Mouse (Mus musculus): ENCODE measurements around the gene Snx30.

The Snx30 gene

DNA sequence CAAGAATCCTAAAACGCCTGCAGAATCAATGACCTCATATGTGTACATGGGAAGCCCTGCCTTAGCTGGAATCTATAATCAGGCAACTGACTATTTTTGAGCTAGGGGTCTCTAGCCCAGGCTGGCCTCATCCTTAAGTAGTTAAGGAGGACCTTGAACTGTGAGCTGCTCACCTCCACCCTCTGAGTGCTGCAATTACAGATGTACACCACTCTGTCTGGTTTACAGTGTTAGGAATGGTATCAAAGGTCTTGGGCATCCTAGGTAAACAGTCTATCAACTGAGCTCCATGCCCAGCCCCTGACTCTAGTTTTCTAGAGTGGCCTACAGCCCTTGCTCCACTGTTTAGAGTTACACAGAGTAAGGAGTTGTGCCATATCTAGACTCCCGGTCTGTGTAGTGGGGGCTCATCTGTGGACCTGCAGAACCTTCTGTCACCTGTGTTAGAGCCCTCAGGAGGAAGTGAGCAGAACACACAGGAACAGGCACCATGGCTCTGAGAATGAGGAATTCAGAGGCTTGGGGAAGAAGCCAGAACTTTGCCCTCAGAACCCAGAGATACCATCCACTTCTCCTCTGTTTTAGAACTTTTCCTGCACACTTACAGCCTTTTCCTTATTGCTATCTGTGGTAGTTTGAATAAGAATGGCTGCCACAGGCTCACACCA lies 9.7 kb upstream of the Snx30 start:
- DNase-seq: no peak

DNA sequence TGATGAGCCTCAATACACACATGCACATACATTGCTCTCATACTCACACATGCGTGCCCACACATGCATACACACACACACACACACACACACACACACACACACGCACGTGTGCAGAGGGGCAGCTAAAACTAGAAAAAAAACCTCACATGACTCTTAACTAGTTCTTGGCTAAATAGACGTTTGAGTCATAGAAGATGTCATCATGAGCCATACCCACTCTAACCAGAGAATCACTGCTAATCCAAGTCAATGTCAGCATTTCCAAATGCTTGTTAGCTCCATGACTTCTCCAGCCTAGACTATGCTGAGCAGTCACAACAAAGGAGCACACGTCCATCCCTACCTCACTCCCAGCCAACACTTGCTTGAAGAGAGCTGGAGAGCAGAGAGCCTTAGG lies 5.5 kb upstream of the Snx30 start:
- no peak for DNase-seq

- no peak for DNase-seq
Observed at GRCm38 (mm10) chr4:59801489-59801888, 4.2 kb upstream of the Snx30 start, which contains the start of gene Inip. Gene Inip, minus strand, starts transcription at chr4:59801589.

DNA sequence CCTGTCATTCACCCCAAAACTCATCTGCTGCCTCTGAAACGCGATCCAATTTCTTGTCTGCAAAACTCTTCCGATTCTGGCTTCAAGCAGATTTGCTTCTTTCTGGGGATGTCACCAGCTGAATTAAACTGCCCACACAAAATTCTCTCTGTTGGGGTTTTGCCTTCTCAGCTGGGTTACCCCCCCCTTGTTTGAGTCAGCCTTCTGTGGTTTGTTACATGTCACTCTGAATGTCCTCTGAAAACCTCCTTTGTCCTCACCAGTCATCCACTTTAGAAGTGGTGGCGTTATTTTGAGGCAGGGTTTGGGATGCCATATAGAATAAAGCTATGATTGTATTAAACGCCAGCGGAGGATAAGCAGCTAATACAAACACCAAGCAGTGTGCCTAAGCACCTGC lies 3.5 kb upstream of the Snx30 start:
- no peak for DNase-seq

- DNase-seq: no peak
Observed at GRCm38 (mm10) chr4:59802792-59803191, 2.8 kb upstream of the Snx30 start.

DNA sequence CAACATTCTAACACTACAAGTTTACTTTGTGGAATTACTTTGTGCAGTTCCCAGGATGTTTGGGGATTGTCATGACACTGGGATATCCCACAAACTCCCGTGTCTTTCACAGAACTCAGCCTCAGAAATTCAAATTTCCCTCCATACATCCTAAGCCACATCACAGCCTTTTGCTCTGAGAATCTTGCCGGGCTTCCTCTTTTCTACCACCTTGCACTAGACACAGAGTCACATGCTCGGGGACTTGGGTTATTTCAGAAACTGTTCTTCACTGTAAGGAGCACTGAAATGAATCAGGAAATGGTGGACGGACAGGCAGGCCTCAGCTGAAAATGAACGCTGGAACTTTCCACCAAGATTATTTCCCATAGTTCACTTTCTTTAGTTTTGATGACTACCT lies 2.3 kb upstream of the Snx30 start:
- peak; percentile 38 for DNase-seq

DNA sequence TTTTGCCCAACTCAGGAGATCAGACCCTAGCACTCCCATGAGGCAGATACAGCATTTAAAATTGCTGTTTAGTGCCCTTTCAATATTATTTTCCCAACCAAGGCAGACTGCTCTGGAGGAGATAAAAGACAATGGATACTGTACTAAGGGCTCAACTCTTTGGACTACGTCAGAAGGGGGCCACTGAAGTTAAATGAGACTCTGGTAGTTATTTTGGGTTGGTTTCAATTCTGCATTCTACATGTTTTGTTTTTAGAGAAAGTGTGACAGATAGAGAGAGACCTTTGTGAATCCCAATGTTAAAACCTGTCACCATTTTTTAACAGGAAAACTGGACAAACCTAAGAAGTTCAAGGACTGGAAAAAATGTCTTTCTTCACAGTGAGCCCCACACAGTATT lies 886 bp upstream of the Snx30 start:
- DNase-seq: no peak

DNA sequence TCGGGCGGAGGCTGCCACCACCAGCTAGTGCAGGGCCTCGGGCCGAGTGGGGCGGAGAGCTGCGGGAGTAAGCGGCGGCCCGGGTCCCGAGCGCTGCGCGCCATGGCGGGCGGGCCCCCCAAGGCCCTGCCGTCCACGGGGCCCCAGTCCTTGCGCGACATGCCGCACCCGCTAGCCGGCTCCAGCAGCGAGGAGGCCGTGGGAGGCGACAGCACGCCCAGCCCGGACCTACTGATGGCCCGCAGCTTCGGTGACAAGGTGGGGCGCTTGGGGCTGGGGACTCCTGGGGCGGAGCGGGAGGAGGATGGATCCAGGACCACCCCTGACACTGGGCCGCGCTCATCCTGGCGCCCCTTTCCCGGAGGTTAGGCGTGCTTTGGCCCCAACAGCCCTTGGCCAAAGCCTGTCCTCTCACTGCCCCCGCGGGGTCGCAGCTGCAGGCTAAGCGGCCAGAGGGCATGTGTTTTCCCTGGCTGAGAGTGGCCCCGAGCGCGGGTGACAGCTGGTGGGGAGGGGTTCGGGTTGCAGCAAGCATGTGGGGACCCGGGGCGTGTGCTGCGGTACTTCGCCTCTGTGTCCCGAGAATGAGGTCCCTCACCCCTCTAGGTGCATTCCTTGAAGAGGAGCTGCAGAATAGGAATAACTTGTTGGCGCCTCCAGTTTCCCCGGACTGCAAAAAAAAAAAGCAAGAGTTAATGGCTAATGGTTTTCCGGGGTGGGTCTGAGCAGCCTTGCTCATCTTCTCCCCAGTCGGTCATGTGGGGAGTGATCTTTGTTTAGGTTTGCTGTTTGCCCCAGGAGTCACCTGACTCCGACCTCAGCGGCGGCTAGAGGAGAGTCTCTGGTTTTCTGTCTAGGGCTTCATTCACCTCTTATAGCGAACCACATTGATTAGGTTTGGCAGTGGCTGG lies 583 bp downstream of the Snx30 start:
- DNase-seq: peak; percentile 31

- DNase-seq: no peak
Observed at GRCm38 (mm10) chr4:59806879-59807195, 1.2 kb downstream of the Snx30 start.

GRCm38 (mm10) chr4:59807521-59807920 lies 1.9 kb downstream of the Snx30 start:
- no peak for DNase-seq

- peak; percentile 41 for DNase-seq
Observed at GRCm38 (mm10) chr4:59808396-59808795, 2.8 kb downstream of the Snx30 start.

- DNase-seq: no peak
Observed at GRCm38 (mm10) chr4:59814094-59814493, 8.5 kb downstream of the Snx30 start.

DNA sequence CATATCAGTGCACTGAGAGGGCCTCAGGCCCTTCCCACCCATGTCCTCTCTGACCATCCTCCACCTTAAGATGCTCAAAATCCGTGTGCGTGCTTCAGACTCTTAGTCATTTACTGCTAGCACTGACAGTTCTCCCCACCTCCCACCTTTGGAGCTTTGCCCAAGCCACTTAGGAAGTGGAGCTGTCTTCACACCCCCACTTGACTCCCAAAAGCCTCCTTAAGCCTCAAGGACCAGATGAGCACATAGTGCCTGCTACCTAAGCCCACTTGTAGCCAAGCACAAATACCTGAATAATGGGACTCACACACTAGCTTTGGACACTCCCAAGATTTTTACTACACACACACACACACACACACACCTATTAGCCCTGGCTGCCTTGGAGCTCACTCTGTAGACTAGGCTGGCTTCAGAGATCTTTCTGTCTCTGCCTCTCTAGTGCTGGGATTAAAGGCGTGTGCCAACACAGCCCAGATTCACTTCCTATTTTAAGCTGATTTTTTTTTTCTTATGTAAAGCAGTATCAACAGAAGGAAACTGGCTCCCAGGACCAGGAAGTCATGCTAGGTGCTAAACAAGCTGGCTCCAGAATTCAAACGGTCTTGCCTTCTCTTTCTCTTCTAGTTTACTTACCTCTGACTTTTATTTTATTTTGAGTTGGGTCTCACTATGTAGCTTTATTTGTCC lies 9.6 kb downstream of the Snx30 start:
- no peak for DNase-seq

DNA sequence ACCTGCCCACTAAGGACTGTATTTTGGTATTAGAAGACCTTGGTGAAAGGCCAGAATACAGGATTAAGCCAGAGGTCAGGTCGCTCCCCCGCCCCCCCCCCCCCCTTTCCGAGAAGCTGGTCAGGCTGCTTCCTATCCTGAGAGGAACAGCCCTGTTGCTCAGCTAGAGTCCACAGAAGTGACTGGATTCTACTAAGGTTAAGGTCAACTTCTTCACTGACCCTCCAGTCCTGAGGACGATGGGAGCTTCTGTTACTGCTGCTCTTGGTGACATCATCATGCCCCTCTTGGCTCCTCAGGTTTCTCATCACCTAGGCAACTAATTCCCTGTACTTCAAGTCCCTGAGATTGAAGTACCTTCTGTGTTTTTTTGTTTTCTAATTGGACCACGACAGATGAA lies 10.4 kb downstream of the Snx30 start:
- no peak for DNase-seq

GRCm38 (mm10) chr4:59816477-59816876 lies 10.8 kb downstream of the Snx30 start:
- DNase-seq: no peak

- peak; percentile 22 for DNase-seq
Observed at GRCm38 (mm10) chr4:59817790-59818189, 12.2 kb downstream of the Snx30 start.

DNA sequence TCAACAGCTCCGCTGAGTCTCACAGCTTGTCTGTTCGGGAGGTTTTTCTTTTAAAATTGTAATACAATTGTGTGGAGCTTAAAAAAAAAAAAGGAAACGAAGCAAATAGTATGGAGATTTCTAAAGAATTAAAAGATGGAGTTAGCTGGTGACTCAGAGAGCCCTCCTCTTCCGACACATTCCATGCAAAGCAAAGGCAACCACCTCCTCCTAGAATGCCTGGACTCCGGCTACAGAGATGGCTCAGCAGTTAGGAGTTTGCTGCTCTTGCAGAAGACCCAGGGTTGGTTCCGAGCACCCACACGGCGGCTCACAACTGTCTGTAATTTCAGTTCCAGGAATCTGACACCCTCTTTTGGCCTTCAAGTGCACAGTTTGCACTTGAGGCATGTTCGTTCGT lies 12.9 kb downstream of the Snx30 start:
- no peak for DNase-seq

DNA sequence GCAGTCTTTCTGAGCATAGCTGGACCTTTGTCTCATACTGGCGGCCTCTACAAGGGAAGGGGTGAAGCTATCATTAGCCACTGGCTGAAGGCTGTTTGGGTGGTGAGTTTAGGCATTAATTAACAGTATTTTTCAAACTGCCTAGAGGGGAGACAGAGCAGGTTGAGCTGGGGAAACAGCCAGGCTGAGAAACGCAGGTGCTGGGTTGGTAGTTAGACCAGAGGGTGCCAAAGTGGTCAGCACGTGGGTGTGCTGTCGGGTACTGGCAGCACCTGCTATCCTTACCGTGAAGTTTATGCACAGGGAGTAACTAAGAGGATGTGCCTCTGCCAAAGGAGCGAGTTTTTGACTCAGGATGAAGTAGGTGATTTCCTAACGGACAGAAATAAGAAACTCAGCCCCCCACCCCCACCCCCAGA lies 13.4 kb downstream of the Snx30 start:
- DNase-seq: peak; percentile 36

GRCm38 (mm10) chr4:59819477-59820022 lies 13.9 kb downstream of the Snx30 start:
- DNase-seq: peak; percentile 22

DNA sequence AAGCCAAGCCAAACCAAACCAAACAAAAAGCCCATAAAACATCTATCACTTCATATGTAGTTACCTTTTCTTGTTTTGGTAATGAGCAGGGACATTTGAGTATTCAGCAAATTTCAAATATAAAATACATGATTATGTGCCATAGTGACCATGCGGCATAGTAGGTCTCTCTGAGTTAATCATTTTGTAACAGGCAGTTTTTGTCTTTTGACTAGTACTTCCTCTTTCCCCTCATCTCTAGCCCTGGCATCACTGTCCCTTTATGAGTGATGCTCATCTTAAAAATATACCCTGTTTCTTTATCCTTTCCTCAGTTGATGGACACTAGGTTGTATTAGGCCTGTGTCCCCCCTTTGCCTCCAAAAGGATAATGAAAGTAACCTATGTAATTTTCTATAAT lies 15.9 kb downstream of the Snx30 start:
- DNase-seq: no peak

- DNase-seq: peak; percentile 32
Observed at GRCm38 (mm10) chr4:59822119-59822518, 16.5 kb downstream of the Snx30 start.

DNA sequence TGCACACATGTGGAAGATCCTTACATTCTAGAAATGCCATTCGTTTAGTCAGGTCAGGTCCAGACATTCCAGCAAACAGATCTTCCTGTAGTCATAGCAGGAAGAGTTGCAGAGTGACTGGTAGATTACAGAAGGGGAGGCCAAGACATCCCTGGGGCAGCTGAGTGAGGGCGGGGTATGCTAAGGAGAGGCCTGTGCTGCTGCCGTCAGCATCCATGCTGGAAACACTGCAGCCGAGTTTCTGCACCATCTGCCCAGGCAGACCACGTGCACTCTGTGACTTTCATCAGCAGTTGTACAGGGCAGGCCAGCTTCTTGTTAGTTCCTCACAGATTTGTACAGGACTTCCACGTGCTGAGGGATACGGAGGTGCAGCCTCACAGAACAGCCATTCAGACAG lies 17.8 kb downstream of the Snx30 start:
- DNase-seq: no peak

GRCm38 (mm10) chr4:59824860-59825259 lies 19.2 kb downstream of the Snx30 start:
- peak; percentile 54 for DNase-seq

GRCm38 (mm10) chr4:59825634-59826033 lies 20.0 kb downstream of the Snx30 start:
- DNase-seq: no peak

All from thymus, postnatal 14 days (tissue).